Mouse (Mus musculus) liver, adult 2 months (tissue): ENCODE measurements around the gene Fen1.

ENCODE experiments used
- CTCF ChIP-seq: fragments of 200-500 bp; IDR thresholded peaks from 2 replicates; pipeline ENCODE4 v1.5.1; 2011; ENCODE audit warnings: low read depth, low read length, control low read depth
- POLR2A ChIP-seq: fragments of 200-500 bp; IDR thresholded peaks from 2 replicates; pipeline ENCODE4 v1.6.1; 2011; ENCODE audit warnings: low read length, control low read depth; ENCODE audit not compliant: insufficient read depth; ENCODE audit errors: extremely low read depth

DNA sequence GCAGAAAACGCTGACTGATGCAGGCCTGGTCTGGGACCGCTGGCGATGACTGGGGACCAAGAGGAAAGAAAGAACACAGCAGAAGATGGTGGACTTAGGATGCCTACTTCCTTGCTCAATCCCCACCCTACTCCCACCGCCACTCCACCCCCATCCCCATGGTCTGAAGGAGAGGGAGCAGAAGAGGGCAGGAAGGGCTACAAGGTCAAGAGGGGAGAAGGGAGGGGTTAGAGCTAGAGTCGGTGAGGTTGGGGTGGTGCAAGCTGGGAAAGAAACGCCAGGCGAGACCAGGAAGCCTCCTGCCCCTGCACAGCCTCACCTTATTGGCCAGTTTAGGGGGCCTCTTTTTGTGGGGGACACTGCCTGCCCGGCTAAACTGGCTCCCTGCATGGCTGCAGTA, 12.1 kb upstream of the Fen1 start:
- TF ChIP-seq POLR2A (no peak), CTCF (no peak)
